Mouse (Mus musculus) layer of hippocampus, adult 11-12 months (tissue): ENCODE results near the gene Gm6356.
"Not testable (repeated sequence)": the region's sequence is repeated elsewhere in the genome, so short reads cannot be mapped to it uniquely, and the experiment has no call there.

Source experiments
- DNase-seq: peaks from one replicate; pipeline ENCODE4 v3.0.0; 2022; ENCODE audit warnings: low spot score

Gm6356 gene

GRCm38 (mm10) chr14:6973718-6974117 is at the start of gene Gm6356:
Gene Gm6356 (minus strand): TSS chr14:6973818.
- not testable (repeated sequence) for DNase-seq
